Mouse (Mus musculus) thymus, adult 2 months (tissue): Measurements from ENCODE around the gene Pnma1.
A peak's percentile ranks its signal among the peaks of the same experiment; 100 is the strongest.

ENCODE experiments used
- CTCF ChIP-seq: fragments of 200-500 bp; IDR thresholded peaks from 2 replicates; pipeline ENCODE4 v1.5.1; 2012; ENCODE audit warnings: mild to moderate bottlenecking, control low read depth, low read length, moderate library complexity, borderline replicate concordance; ENCODE audit not compliant: control insufficient read depth, poor library complexity, insufficient read depth; ENCODE audit errors: extremely low read depth
- POLR2A ChIP-seq: fragments of 200-500 bp; IDR thresholded peaks from 2 replicates; pipeline ENCODE4 v1.6.1; 2012; ENCODE audit warnings: mild to moderate bottlenecking, low read length, control low read depth, moderate library complexity; ENCODE audit not compliant: control insufficient read depth, poor library complexity, insufficient read depth; ENCODE audit errors: extremely low read depth

DNA sequence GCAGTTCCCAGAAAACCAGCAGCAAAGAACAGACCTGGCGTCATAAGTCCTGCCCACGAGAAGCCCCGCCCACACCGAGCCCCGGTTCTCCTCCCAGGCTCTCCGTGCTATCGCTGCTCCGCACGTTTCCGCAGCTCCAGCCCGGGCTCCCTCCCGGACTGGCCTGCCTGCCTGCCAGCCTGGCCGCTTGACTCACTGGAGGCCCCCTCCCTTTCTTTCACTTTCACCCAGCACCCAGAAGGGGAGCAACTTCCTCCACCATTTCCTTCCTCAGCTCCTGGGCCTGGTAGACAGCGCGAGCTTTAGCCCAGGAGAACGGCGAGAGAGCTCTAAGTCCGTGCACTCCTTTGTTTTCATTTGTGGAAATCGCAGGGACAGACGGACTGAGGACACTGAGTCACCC is 27.4 kb upstream of the Pnma1 start:
- TF ChIP-seq CTCF, result no peak
- 0 out of 2 replicates have a peak, but pooled peaks have one; percentile 36 for TF ChIP-seq POLR2A
